Mouse (Mus musculus): Measurements from ENCODE around the gene Rtn1. TPM values are rescaled to one million over a fixed set of nuclear protein-coding genes. Genes with fewer than 3 reads are reported as not detected.

Gene Rtn1
- polyA plus RNA-seq, 1 experiment from 2014 or later, result 3,200 TPM

GRCm38 (mm10) chr12:72232826-72233790, 175.7 kb downstream of the Rtn1 start:
- peak overlapping the region; percentile 74 for H3K4me2 ChIP-seq
- H3K4me1 ChIP-seq (replicated peaks), result peaks cover 70% of the 10 kb centered on the region
- H3K27ac ChIP-seq (replicated peaks), result peak overlapping the region; percentile 98
- H3K9ac ChIP-seq, result peak overlapping the region; percentile 99
- H3K36me3 ChIP-seq, result no peaks in the 10 kb centered on the region
- peak overlapping the region; percentile 72 for H3K4me3 ChIP-seq
- H3K27me3 ChIP-seq, result no peaks in the 10 kb centered on the region
- 43% methylated on average over 19 of the region's 19 CpGs for WGBS
- no peaks in the 10 kb centered on the region for H3K9me3 ChIP-seq
- no peak for ATAC-seq (ENCODE audit: low FRiP score, low read depth)

DNA sequence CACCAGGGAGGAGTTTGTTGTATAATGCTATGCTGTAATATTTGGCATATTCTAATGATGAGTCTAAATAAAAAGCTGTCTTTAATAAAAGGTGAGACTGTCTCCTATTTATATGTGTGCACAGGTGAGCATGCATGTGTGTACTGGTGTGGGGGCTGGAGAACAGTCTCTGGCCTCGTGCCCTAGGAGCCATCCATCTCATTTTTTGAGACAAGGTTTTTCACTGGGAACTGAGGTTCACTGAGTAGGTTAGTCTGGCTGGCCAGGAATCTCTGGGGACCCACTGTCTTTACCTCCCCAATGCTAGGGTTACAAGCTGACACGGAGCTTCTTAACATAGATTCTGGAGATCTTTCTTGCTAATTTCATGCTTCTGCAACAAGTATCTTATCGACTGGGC, 176.7 kb downstream of the Rtn1 start:
- peak overlapping the region; percentile 72 for H3K4me3 ChIP-seq
- peak overlapping the region; percentile 99 for H3K9ac ChIP-seq
- H3K27me3 ChIP-seq, result no peaks in the 10 kb centered on the region
- H3K9me3 ChIP-seq, result no peaks in the 10 kb centered on the region
- H3K4me2 ChIP-seq, result peak overlapping the region; percentile 74
- H3K4me1 ChIP-seq (replicated peaks), result peaks cover 70% of the 10 kb centered on the region
- ATAC-seq (ENCODE audit: low FRiP score, low read depth), result no peak
- 49% methylated on average over 3 of the region's 3 CpGs for WGBS
- H3K27ac ChIP-seq (replicated peaks), result 0 out of 2 replicates have a peak overlapping the region, but pooled peaks have one; percentile 21
- H3K36me3 ChIP-seq, result no peaks in the 10 kb centered on the region; the same call in 1 of the 2 replicates

GRCm38 (mm10) chr12:72229451-72230196, 179.2 kb downstream of the Rtn1 start:
- Histone ChIP-seq H3K36me3 (no peaks in the 10 kb centered on the region; the same call in 1 of the 2 replicates), H3K4me3 (no peak overlapping the region), H3K4me1 (replicated peaks) (peaks cover 83% of the 10 kb centered on the region), H3K9me3 (no peaks in the 10 kb centered on the region), H3K9ac (no peak overlapping the region), H3K4me2 (peak overlapping the region; percentile 16), H3K27me3 (no peaks in the 10 kb centered on the region), H3K27ac (replicated peaks) (peak overlapping the region; percentile 12; the same call in 1 of the 2 replicates)
- WGBS, result 61% methylated on average over 8 of the region's 8 CpGs
- ATAC-seq (ENCODE audit: low FRiP score, low read depth), result no peak

GRCm38 (mm10) chr12:72227731-72228130, 181.1 kb downstream of the Rtn1 start:
- Histone ChIP-seq H3K27ac (replicated peaks) (no peak overlapping the region), H3K4me3 (no peak overlapping the region), H3K27me3 (no peaks in the 10 kb centered on the region), H3K4me2 (no peak overlapping the region), H3K36me3 (peaks cover 9% of the 10 kb centered on the region), H3K9me3 (no peaks in the 10 kb centered on the region), H3K9ac (no peak overlapping the region), H3K4me1 (replicated peaks) (peaks cover 69% of the 10 kb centered on the region)
- 85% methylated on average over 6 of the region's 6 CpGs for WGBS
- no peak for ATAC-seq (ENCODE audit: low FRiP score, low read depth)

DNA sequence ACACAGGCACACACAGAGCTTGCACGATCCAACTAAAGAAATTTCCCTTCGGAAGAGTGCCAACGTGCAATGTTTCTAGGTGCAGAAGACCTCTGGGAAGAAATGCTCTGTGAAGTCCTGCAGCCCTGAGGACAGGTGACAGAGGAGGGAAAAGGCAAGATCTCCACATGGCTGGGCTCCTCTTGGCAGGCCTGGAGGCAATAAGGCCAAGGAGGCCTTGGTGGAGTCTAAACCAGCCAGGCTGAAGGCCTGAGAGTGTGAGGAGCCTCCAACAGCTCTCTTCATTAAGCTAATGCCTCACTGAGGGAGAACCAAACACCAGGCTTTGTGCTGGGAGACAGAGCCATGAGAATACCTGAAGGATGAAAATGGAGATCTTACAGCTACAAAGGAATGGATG, 183.5 kb downstream of the Rtn1 start:
- H3K27ac ChIP-seq (replicated peaks), result no peak overlapping the region
- no peaks in the 10 kb centered on the region for H3K27me3 ChIP-seq
- no peak overlapping the region for H3K9ac ChIP-seq
- no peaks in the 10 kb centered on the region for H3K9me3 ChIP-seq
- peaks cover 47% of the 10 kb centered on the region for H3K4me1 ChIP-seq (replicated peaks)
- H3K4me2 ChIP-seq, result no peak overlapping the region
- 86% methylated on average over 3 of the region's 3 CpGs for WGBS
- no peak for ATAC-seq (ENCODE audit: low FRiP score, low read depth)
- H3K36me3 ChIP-seq, result peaks cover 31% of the 10 kb centered on the region
- H3K4me3 ChIP-seq, result no peak overlapping the region

DNA sequence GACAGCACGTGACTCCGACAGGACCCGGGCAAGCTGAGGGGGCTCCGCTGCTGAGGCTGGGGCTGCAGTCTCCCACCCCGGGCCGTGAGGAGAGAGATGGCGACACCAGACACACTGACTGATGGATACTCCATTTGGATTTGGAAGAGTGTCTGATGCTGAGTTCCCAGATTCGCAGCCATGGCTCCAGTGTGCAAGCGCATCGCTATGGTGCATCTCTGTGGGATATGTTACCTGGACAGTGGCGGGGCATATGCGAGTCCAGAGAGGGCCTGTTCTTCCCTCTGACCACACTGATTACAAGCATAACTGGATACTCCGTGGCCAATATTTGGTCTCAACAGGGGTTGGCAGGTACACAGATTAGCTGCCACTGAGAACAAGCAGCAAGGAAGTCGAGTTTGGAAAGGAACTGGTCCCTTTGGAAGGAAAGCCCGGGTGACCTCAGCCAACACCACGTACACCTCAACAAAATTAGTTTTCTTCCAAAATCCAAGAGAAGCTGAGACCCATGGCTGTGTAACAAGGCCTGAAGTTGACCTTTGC, 185.2 kb downstream of the Rtn1 start:
- Histone ChIP-seq H3K4me2 (no peak overlapping the region), H3K9ac (no peak overlapping the region), H3K9me3 (no peaks in the 10 kb centered on the region), H3K36me3 (peaks cover 48% of the 10 kb centered on the region), H3K4me1 (replicated peaks) (peaks cover 31% of the 10 kb centered on the region), H3K27ac (replicated peaks) (no peak overlapping the region), H3K27me3 (no peaks in the 10 kb centered on the region), H3K4me3 (no peak overlapping the region)
- WGBS, result 89% methylated on average over 16 of the region's 16 CpGs
- ATAC-seq (ENCODE audit: low FRiP score, low read depth), result no peak

- H3K36me3 ChIP-seq, result peaks cover 91% of the 10 kb centered on the region
- H3K4me3 ChIP-seq, result no peak overlapping the region
- H3K9ac ChIP-seq, result no peak overlapping the region
- H3K4me1 ChIP-seq (replicated peaks), result no peaks in the 10 kb centered on the region
- WGBS, result 53% methylated on average over 5 of the region's 5 CpGs
- no peaks in the 10 kb centered on the region for H3K9me3 ChIP-seq
- H3K27me3 ChIP-seq, result no peaks in the 10 kb centered on the region
- H3K27ac ChIP-seq (replicated peaks), result no peak overlapping the region
- no peak for ATAC-seq (ENCODE audit: low FRiP score, low read depth)
- no peak overlapping the region for H3K4me2 ChIP-seq
Observed at GRCm38 (mm10) chr12:72213554-72213953, 195.3 kb downstream of the Rtn1 start.

DNA sequence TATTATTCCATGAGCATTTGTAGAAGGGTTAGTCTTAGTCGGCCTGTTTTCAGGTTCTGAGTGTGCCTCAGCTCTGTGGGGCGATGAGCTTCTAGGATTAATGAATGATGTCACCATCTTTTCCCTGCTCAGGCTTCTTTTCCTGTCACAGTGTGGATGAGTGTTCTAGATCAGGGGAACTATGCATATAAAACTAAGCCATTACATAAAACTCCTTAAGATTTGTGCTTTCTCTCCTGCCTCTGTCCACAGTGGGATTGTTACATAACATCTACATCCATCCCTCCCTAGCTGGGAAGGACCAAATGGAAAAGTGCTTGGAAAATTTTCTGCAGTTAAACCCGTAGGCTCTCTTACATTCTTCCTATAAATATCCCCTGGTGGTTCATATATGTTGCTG, 208.0 kb downstream of the Rtn1 start:
- Histone ChIP-seq H3K9me3 (no peaks in the 10 kb centered on the region), H3K4me2 (no peak overlapping the region), H3K36me3 (no peaks in the 10 kb centered on the region), H3K9ac (no peak overlapping the region), H3K27me3 (no peaks in the 10 kb centered on the region), H3K4me3 (no peak overlapping the region), H3K27ac (replicated peaks) (no peak overlapping the region), H3K4me1 (replicated peaks) (peaks cover 10% of the 10 kb centered on the region)
- no peak for ATAC-seq (ENCODE audit: low FRiP score, low read depth)
- 95% methylated on average over 3 of the region's 3 CpGs for WGBS

- Histone ChIP-seq H3K27me3 (no peaks in the 10 kb centered on the region), H3K4me1 (replicated peaks) (peaks cover 10% of the 10 kb centered on the region), H3K36me3 (no peaks in the 10 kb centered on the region), H3K27ac (replicated peaks) (no peak overlapping the region), H3K9ac (no peak overlapping the region), H3K4me2 (peak overlapping the region; percentile 13; the same call in 1 of the 2 replicates), H3K4me3 (no peak overlapping the region), H3K9me3 (no peaks in the 10 kb centered on the region)
- 48% methylated on average over 18 of the region's 18 CpGs for WGBS
- ATAC-seq (ENCODE audit: low FRiP score, low read depth), result peak; percentile 61
Observed at GRCm38 (mm10) chr12:72197925-72198486, 210.8 kb downstream of the Rtn1 start.

- WGBS, result 76% methylated on average over 7 of the region's 7 CpGs
- H3K4me3 ChIP-seq, result no peak overlapping the region
- H3K4me1 ChIP-seq (replicated peaks), result peaks cover 10% of the 10 kb centered on the region
- ATAC-seq (ENCODE audit: low FRiP score, low read depth), result no peak
- H3K27ac ChIP-seq (replicated peaks), result no peak overlapping the region; the same call in 1 of the 2 replicates
- H3K9ac ChIP-seq, result no peak overlapping the region
- H3K36me3 ChIP-seq, result no peaks in the 10 kb centered on the region
- no peaks in the 10 kb centered on the region for H3K9me3 ChIP-seq
- H3K4me2 ChIP-seq, result no peak overlapping the region
- no peaks in the 10 kb centered on the region for H3K27me3 ChIP-seq
Observed at GRCm38 (mm10) chr12:72197434-72197833, 211.4 kb downstream of the Rtn1 start.

- H3K9ac ChIP-seq, result no peak within 1 kb of the TSS
- no peaks in the 10 kb centered on the region for H3K36me3 ChIP-seq
- ATAC-seq (ENCODE audit: low FRiP score, low read depth), result no peak
- no peaks in the 10 kb centered on the region for H3K4me1 ChIP-seq (replicated peaks)
- H3K27me3 ChIP-seq, result no peaks in the 10 kb centered on the region
- no peaks in the 10 kb centered on the region for H3K9me3 ChIP-seq
- no peak within 1 kb of the TSS for H3K27ac ChIP-seq (replicated peaks)
- 77% methylated on average over 12 of the region's 12 CpGs for WGBS
- H3K4me3 ChIP-seq, result no peak within 1 kb of the TSS
- H3K4me2 ChIP-seq, result no peak within 1 kb of the TSS
Observed at GRCm38 (mm10) chr12:72184929-72185328, 223.9 kb downstream of the Rtn1 start, which contains the start of gene Ccdc175. TSS of gene Ccdc175 (minus strand) at chr12:72185029.
